Mouse (Mus musculus) ES-Bruce4 (cell line): Measurements from ENCODE around the gene Pcif1.

ENCODE experiments used
- CTCF ChIP-seq: IDR thresholded peaks from one replicate; pipeline ENCODE4 v1.8.1; 2011; ENCODE audit warnings: low read depth, low read length
- POLR2A ChIP-seq: IDR thresholded peaks from one replicate; pipeline ENCODE4 v1.8.1; 2011; ENCODE audit warnings: low read length; ENCODE audit not compliant: insufficient read depth

DNA sequence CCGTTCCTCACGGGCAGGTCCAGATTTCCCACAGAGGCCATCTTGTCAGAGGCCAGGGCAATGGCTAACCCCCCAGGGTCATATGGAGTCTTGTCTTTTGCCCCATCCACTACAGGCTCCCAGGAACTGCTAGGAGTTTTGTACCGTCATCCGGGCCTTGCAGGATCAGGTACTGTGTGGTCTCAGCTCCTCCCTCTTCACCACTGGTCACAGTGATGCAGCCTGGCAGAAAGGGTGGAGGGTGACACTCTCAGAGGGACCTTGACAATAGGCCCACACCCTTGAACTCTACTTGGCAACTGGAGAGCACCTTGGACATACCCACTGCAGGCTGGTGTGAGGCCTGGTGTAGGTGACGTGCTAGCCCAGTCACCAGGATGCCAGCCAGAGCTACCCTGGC lies 28.9 kb downstream of the Pcif1 start:
- TF ChIP-seq POLR2A (no peak), CTCF (no peak)
